Mouse (Mus musculus) retina, postnatal 7 days (tissue): ENCODE data around the gene Ism1.

Source experiments
- DNase-seq: peaks from one replicate; pipeline ENCODE4 v3.0.0-alpha.2; 2012; ENCODE audit warnings: low read depth, low spot score

The Ism1 gene

GRCm38 (mm10) chr2:139677809-139678274 is at the start of gene Ism1:
Gene Ism1 (plus strand): TSS chr2:139678178.
- DNase-seq = peak; percentile 13

GRCm38 (mm10) chr2:139628731-139629130 is 49.2 kb upstream of the Ism1 start:
- no peak for DNase-seq

GRCm38 (mm10) chr2:139629653-139630052 is 48.3 kb upstream of the Ism1 start:
- DNase-seq = no peak

- no peak for DNase-seq
Measured at GRCm38 (mm10) chr2:139634506-139634905, 43.5 kb upstream of the Ism1 start.

GRCm38 (mm10) chr2:139637861-139638260 is 40.1 kb upstream of the Ism1 start:
- DNase-seq = no peak

- no peak for DNase-seq
Measured at GRCm38 (mm10) chr2:139641757-139642385, 36.1 kb upstream of the Ism1 start.

GRCm38 (mm10) chr2:139649518-139649917 is 28.5 kb upstream of the Ism1 start:
- no peak for DNase-seq

GRCm38 (mm10) chr2:139656750-139657149 is 21.2 kb upstream of the Ism1 start:
- no peak for DNase-seq

GRCm38 (mm10) chr2:139671838-139672237 is 6.1 kb upstream of the Ism1 start:
- no peak for DNase-seq

- DNase-seq = no peak
Measured at GRCm38 (mm10) chr2:139672371-139672770, 5.6 kb upstream of the Ism1 start.

- DNase-seq = peak; percentile 24
Measured at GRCm38 (mm10) chr2:139677065-139677762, 764 bp upstream of the Ism1 start.

GRCm38 (mm10) chr2:139678275-139679140 is 530 bp downstream of the Ism1 start:
- peak; percentile 24 for DNase-seq

- DNase-seq = no peak
Measured at GRCm38 (mm10) chr2:139682540-139682939, 4.6 kb downstream of the Ism1 start.

GRCm38 (mm10) chr2:139689442-139690003 is 11.5 kb downstream of the Ism1 start:
- no peak for DNase-seq

- DNase-seq = no peak
Measured at GRCm38 (mm10) chr2:139693521-139693920, 15.5 kb downstream of the Ism1 start.

GRCm38 (mm10) chr2:139694638-139695037 is 16.7 kb downstream of the Ism1 start:
- no peak for DNase-seq

- no peak for DNase-seq
Measured at GRCm38 (mm10) chr2:139696578-139696977, 18.6 kb downstream of the Ism1 start.

- no peak for DNase-seq
Measured at GRCm38 (mm10) chr2:139700609-139701008, 22.6 kb downstream of the Ism1 start.

- no peak for DNase-seq
Measured at GRCm38 (mm10) chr2:139704951-139705350, 27.0 kb downstream of the Ism1 start.

GRCm38 (mm10) chr2:139708194-139708899 is 30.4 kb downstream of the Ism1 start:
- DNase-seq = no peak

GRCm38 (mm10) chr2:139711640-139712039 is 33.7 kb downstream of the Ism1 start:
- DNase-seq = no peak
